ENCODE assay signal across 10 mouse cellular contexts in the genomic region with DNA sequence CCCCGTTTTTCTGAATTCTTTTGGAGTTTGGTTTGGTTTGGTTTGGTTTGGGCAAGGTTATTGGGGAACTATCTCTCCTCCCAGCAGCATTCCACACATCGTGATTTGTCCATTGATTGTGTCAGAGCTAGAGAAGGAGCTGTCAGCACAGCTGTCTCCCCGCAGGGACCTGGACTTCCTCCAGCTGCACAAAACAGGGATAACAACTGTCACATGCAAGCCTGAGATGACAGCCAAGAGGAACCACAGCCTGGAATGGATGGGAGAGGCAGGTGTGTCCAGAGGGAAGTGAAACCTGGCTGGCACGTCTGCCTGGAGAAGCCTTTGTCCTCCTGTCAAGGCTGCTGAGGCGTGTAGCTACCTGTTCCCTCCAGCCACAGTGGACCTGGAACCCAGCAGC.
DNase-seq lines count a peak whose midpoint lies in the region; ATAC-seq and TF ChIP-seq lines count a peak whose summit lies in the region.
"Had no signal": no experiment of that assay in that cellular context is flagged by ENCODE, and none has a peak within 500 bp of the region (broad histone marks: within the 10 kb centered on the region; RNA-seq: fewer than 3 reads in every experiment).

No protein-coding gene starts in this region.

- TF ChIP-seq CTCF in C2C12 (IDR thresholded peaks at IDR 0.05; ENCODE audit: control insufficient read depth, insufficient read depth, insufficient read length): no peak
- no peak for TF ChIP-seq CTCF in cerebellum, adult 2 months (IDR thresholded peaks at IDR 0.05; ENCODE audit: borderline replicate concordance, insufficient read depth, low read depth, low read length)

- no peaks in the 10 kb centered on the region for H3K9me3 ChIP-seq in limb, embryonic 10.5 days (replicated peaks)
- H3K9me3 ChIP-seq: neural tube, embryonic 12.5 days had no signal

- ATAC-seq in granulocyte monocyte progenitor cell, adult 5-6 weeks (replicated peaks; ENCODE audit: poor library complexity, severe bottlenecking): peak; percentile 76
- ATAC-seq: hindbrain, embryonic 16.5 days had no signal

- H3K4me1 ChIP-seq in limb, embryonic 10.5 days: peaks cover 63% of the 10 kb centered on the region
- peaks cover 8% of the 10 kb centered on the region for H3K4me1 ChIP-seq in cerebellum, adult 2 months (ENCODE audit: control insufficient read depth, insufficient read depth, low read length)

- no peaks in the 10 kb centered on the region for H3K79me3 ChIP-seq in C2C12 (ENCODE audit: low read depth)

- no peaks in the 10 kb centered on the region for H3K79me2 ChIP-seq in C2C12 (ENCODE audit: control insufficient read depth, insufficient read depth)

- no peaks in the 10 kb centered on the region for H3K36me3 ChIP-seq in C2C12 (ENCODE audit: control insufficient read depth, insufficient read depth)
- H3K36me3 ChIP-seq in limb, embryonic 10.5 days: no peaks in the 10 kb centered on the region
- H3K36me3 ChIP-seq: neural tube, embryonic 12.5 days had no signal

- H3ac ChIP-seq in C2C12 (ENCODE audit: control insufficient read depth, insufficient read length, low read depth): no peak overlapping the region

- 79% methylated on average over 5 of the region's 5 CpGs for WGBS in limb, embryonic 10.5 days
- 29% methylated on average over 5 of the region's 5 CpGs for WGBS in cerebellum, adult 2 months

- H3K4me3 ChIP-seq in C2C12 (ENCODE audit: insufficient read depth, poor library complexity, severe bottlenecking): no peak overlapping the region
- H3K4me3 ChIP-seq in limb, embryonic 10.5 days: no peak overlapping the region
- no peak overlapping the region for H3K4me3 ChIP-seq in cerebellum, adult 2 months (replicated peaks; ENCODE audit: insufficient read depth, low read depth, low read length)
- H3K4me3 ChIP-seq: neural tube, embryonic 12.5 days had no signal

- peak; percentile 68 for DNase-seq in 3T3-L1 (ENCODE audit: low read depth, low spot score)
- DNase-seq in limb, embryonic 10.5 days (ENCODE audit: low spot score): no peak
- DNase-seq in Muller cell, postnatal 12 days (ENCODE audit: inconsistent ontology term): no peak
- DNase-seq in cerebellum, adult 2 months: no peak
- DNase-seq in kidney, adult 9 months: no peak
- DNase-seq: right cerebral cortex, postnatal 4 days had no signal

- H3K27ac ChIP-seq in limb, embryonic 10.5 days: peak overlapping the region; percentile 64
- H3K27ac ChIP-seq in cerebellum, adult 2 months (ENCODE audit: insufficient read depth, low read length): no peak overlapping the region
- H3K27ac ChIP-seq: neural tube, embryonic 12.5 days had no signal

- no peaks in the 10 kb centered on the region for H3K27me3 ChIP-seq in C2C12 (ENCODE audit: control insufficient read depth, insufficient read depth, insufficient read length)
- peaks cover 3% of the 10 kb centered on the region; the same call in 1 of the 2 replicates for H3K27me3 ChIP-seq in limb, embryonic 10.5 days (ENCODE audit: low read depth, poor library complexity, severe bottlenecking)
- no peaks in the 10 kb centered on the region for H3K27me3 ChIP-seq in cerebellum, adult 2 months (ENCODE audit: control insufficient read depth, insufficient read depth, low read length)

- TF ChIP-seq POLR2A in cerebellum, adult 2 months (IDR thresholded peaks at IDR 0.05; ENCODE audit: borderline replicate concordance, insufficient read depth, low read length): no peak

TF ChIP-seq in C2C12, 6 proteins besides CTCF, POLR2A, EP300 and RAD21:
- no peak for TF ChIP-seq FOSL1 (IDR thresholded peaks at IDR 0.05; ENCODE audit: insufficient read depth, low read length, poor library complexity, severe bottlenecking)
- TF ChIP-seq CEBPB (IDR thresholded peaks at IDR 0.05; ENCODE audit: low read depth): peak; percentile 57
- peak; percentile 79 for TF ChIP-seq MYOD1 (IDR thresholded peaks at IDR 0.05; ENCODE audit: control insufficient read depth, insufficient read length, low read depth)
